Mouse (Mus musculus) liver, embryonic 16.5 days (tissue): ENCODE data around the gene Tgfbr3. TPM values are rescaled to one million over a fixed set of nuclear protein-coding genes. Genes with fewer than 3 reads are reported as not detected.

ENCODE experiments used
- ATAC-seq: fragments of 200-750 bp; cut with Nextera tagmentation; 2 replicates; pipeline ENCODE4 v1.8.0; 2017; ENCODE audit warnings: low read depth, mild to moderate bottlenecking, moderate number of reproducible peaks, moderate library complexity
- H3K27ac ChIP-seq: fragments of 300-500 bp; sonication (generic); 2 replicates; pipeline ENCODE4 v1.5.1; 2014; ENCODE audit warnings: mild to moderate bottlenecking, low read length
- H3K27me3 ChIP-seq: fragments of 300-500 bp; sonication (generic); 2 replicates; pipeline ENCODE4 v1.6.1; 2014; ENCODE audit warnings: low read depth, low read length, mixed read lengths; ENCODE audit not compliant: control insufficient read depth, insufficient read depth
- H3K36me3 ChIP-seq: fragments of 300-500 bp; sonication (generic); 2 replicates; pipeline ENCODE4 v1.6.1; 2014; ENCODE audit warnings: mild to moderate bottlenecking; ENCODE audit not compliant: control insufficient read depth, insufficient read depth
- H3K4me1 ChIP-seq: fragments of 300-500 bp; sonication (generic); 2 replicates; pipeline ENCODE4 v1.6.1; 2014; ENCODE audit warnings: low read depth, low read length, mixed read lengths; ENCODE audit not compliant: control insufficient read depth
- H3K4me2 ChIP-seq: fragments of 300-500 bp; sonication (generic); 2 replicates; pipeline ENCODE4 v1.6.1; 2014; ENCODE audit warnings: low read depth, low read length, mixed read lengths
- H3K4me3 ChIP-seq: fragments of 300-500 bp; sonication (generic); 2 replicates; pipeline ENCODE4 v1.5.1; 2014; ENCODE audit warnings: low read depth, mild to moderate bottlenecking, low read length
- H3K9ac ChIP-seq: fragments of 300-500 bp; sonication (generic); 2 replicates; pipeline ENCODE4 v1.6.1; 2014; ENCODE audit warnings: low read depth, low read length
- H3K9me3 ChIP-seq: fragments of 300-500 bp; sonication (generic); replicated peaks from 2 replicates; pipeline ENCODE4 v1.6.1; 2016; ENCODE audit warnings: low read length; ENCODE audit not compliant: control insufficient read depth
- WGBS: fragments of 180-500 bp; shearing (Covaris S2); extraction: QIAGEN DNeasy Blood & Tissue Kit; methylation state at CpG from one replicate; pipeline ENCODE4 v1.1.7; 2014; ENCODE audit not compliant: insufficient replicate concordance; 5-methylcytosine and 5-hydroxymethylcytosine counted together
- polyA plus RNA-seq: library from polyadenylated mRNA; unstranded; fragments of >200 nt; fragmentation: Nextera tagmentation; extraction: Ambion mirVana; gene quantifications from 2 replicates; pipeline ENCODE4 v1.2.1, GENCODE M21; 2015

The Tgfbr3 gene
- polyA plus RNA-seq, 1 experiment from 2014 or later, result 6.8 TPM

DNA sequence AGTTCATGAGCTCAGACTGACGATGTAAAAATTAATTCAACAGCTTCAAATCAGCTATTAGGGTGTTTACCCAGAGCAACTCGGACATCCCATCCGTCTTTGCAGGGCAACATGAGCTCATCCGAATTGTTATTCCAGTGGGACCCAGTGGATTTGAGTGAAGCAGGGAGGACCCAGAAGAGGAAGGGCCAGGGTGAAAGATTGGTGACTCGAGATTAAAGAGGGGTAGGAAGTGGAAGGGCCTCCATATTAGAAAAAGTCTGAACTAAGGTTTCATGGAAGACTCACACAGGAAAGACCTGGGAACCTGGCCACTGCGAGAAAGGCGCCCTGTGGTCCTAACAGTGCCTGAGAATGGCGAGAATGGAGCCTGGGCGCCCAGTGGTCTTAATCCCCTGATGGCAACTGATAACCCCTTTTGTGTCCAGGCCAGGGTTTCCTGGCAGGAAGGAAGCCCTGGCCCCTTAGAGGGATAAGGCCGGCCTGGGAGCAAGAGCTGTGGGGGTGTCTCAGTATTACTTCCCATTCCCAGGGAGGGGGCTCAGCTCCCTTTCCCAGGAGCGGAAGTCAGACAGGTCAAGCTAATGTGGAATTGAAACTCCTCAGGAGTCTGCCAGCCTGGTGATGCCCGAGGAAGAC lies 208.3 kb downstream of the Tgfbr3 start:
- H3K4me1 ChIP-seq, result no peaks in the 10 kb centered on the region
- no peak overlapping the region for H3K27ac ChIP-seq
- H3K27me3 ChIP-seq, result no peaks in the 10 kb centered on the region
- peak; percentile 27; the same call in 1 of the 2 replicates for ATAC-seq
- H3K4me3 ChIP-seq, result no peak overlapping the region
- H3K4me2 ChIP-seq, result no peak overlapping the region
- no peaks in the 10 kb centered on the region for H3K36me3 ChIP-seq
- H3K9ac ChIP-seq, result no peak overlapping the region
- 38% methylated on average over 12 of the region's 12 CpGs for WGBS
- H3K9me3 ChIP-seq, result no peaks in the 10 kb centered on the region

GRCm38 (mm10) chr5:107079920-107080319 lies 209.5 kb downstream of the Tgfbr3 start:
- no peaks in the 10 kb centered on the region for H3K9me3 ChIP-seq
- no peaks in the 10 kb centered on the region for H3K27me3 ChIP-seq
- ATAC-seq, result no peak
- H3K4me3 ChIP-seq, result no peak overlapping the region
- 28% methylated on average over 8 of the region's 8 CpGs for WGBS
- H3K27ac ChIP-seq, result no peak overlapping the region
- H3K4me2 ChIP-seq, result no peak overlapping the region
- no peak overlapping the region for H3K9ac ChIP-seq
- no peaks in the 10 kb centered on the region for H3K36me3 ChIP-seq
- H3K4me1 ChIP-seq, result no peaks in the 10 kb centered on the region

- H3K36me3 ChIP-seq, result no peaks in the 10 kb centered on the region
Observed at GRCm38 (mm10) chr5:107079146-107079638, 210.2 kb downstream of the Tgfbr3 start.

DNA sequence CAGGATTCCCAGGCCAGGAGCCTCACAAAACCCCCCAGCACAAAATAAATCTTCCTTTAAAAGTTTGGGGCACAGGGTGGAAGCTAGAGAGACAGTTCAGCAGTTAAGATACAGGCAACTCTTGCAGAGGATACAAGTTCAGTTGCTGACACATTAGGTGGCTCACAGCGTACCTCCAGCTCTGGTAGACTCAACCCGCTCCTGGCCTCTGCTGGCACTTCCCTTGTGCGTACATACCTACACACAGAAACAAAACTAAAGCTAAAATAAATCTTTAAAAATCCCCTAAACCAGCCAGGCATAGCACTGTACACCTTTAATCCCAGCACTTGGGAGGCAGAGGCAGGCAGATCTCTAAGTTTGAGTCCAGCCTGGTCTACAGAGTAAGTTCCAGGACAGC lies 211.1 kb downstream of the Tgfbr3 start:
- no peak for ATAC-seq
- H3K4me1 ChIP-seq, result no peaks in the 10 kb centered on the region
- H3K36me3 ChIP-seq, result no peaks in the 10 kb centered on the region
- 87% methylated on average over 3 of the region's 3 CpGs for WGBS
- no peaks in the 10 kb centered on the region for H3K27me3 ChIP-seq
- no peak overlapping the region for H3K4me3 ChIP-seq
- H3K9me3 ChIP-seq, result no peaks in the 10 kb centered on the region
- no peak overlapping the region for H3K4me2 ChIP-seq
- no peak overlapping the region for H3K9ac ChIP-seq
- H3K27ac ChIP-seq, result no peak overlapping the region

More at GRCm38 (mm10) chr5:107079146-107079638, 210.2 kb downstream of the Tgfbr3 start:
- Histone ChIP-seq H3K4me3 (no peak overlapping the region), H3K4me2 (no peak overlapping the region), H3K9me3 (no peaks in the 10 kb centered on the region), H3K27ac (no peak overlapping the region), H3K27me3 (no peaks in the 10 kb centered on the region), H3K4me1 (no peaks in the 10 kb centered on the region), H3K9ac (no peak overlapping the region)
- 25% methylated on average over 11 of the region's 11 CpGs for WGBS
- no peak for ATAC-seq

- 70% methylated on average over 7 of the region's 7 CpGs for WGBS
- Histone ChIP-seq H3K9me3 (no peaks in the 10 kb centered on the region), H3K4me3 (no peak overlapping the region), H3K4me2 (no peak overlapping the region), H3K27me3 (no peaks in the 10 kb centered on the region), H3K4me1 (no peaks in the 10 kb centered on the region), H3K36me3 (no peaks in the 10 kb centered on the region), H3K9ac (no peak overlapping the region), H3K27ac (no peak overlapping the region)
- no peak for ATAC-seq
Observed at GRCm38 (mm10) chr5:107077900-107078299, 211.5 kb downstream of the Tgfbr3 start.

DNA sequence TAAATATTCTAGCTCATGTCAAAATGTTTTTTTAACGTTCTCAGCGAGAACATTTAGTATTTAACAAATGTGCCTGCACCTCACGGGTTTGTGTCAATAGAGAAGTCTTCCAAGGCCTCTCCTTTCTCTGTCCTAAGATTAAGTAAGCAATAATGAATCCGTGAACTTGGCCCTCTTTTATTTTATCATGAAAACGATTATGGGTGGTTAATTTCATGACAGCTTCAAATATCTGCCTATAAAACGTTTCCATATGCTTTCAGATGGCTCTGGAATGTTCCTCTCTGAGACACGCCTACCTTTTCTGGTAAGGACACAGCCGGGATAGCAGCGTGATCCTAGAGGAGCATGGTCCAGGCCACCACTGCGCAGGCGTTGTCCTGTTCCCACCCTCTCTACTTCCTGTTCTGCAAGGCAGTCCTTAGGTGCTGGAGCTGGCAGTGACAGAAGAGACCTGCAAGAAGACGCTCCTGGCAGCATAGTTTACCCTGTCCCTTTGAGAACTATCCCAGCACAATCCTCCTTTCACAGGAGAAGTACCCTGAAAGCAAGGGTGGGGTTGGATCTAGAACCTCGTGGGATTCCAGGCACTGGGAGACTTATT lies 214.3 kb downstream of the Tgfbr3 start:
- no peak overlapping the region for H3K9ac ChIP-seq
- no peak overlapping the region for H3K27ac ChIP-seq
- H3K4me1 ChIP-seq, result no peaks in the 10 kb centered on the region
- 51% methylated on average over 13 of the region's 13 CpGs for WGBS
- H3K27me3 ChIP-seq, result no peaks in the 10 kb centered on the region
- H3K4me2 ChIP-seq, result no peak overlapping the region
- ATAC-seq, result no peak
- H3K9me3 ChIP-seq, result no peaks in the 10 kb centered on the region
- no peaks in the 10 kb centered on the region for H3K36me3 ChIP-seq
- H3K4me3 ChIP-seq, result no peak overlapping the region

- Histone ChIP-seq H3K9ac (no peak overlapping the region), H3K36me3 (no peaks in the 10 kb centered on the region), H3K4me1 (no peaks in the 10 kb centered on the region), H3K9me3 (no peaks in the 10 kb centered on the region), H3K4me2 (no peak overlapping the region), H3K27me3 (no peaks in the 10 kb centered on the region), H3K4me3 (no peak overlapping the region), H3K27ac (no peak overlapping the region)
- 58% methylated on average over 4 of the region's 4 CpGs for WGBS
- no peak for ATAC-seq
Observed at GRCm38 (mm10) chr5:107074350-107074749, 215.1 kb downstream of the Tgfbr3 start.

DNA sequence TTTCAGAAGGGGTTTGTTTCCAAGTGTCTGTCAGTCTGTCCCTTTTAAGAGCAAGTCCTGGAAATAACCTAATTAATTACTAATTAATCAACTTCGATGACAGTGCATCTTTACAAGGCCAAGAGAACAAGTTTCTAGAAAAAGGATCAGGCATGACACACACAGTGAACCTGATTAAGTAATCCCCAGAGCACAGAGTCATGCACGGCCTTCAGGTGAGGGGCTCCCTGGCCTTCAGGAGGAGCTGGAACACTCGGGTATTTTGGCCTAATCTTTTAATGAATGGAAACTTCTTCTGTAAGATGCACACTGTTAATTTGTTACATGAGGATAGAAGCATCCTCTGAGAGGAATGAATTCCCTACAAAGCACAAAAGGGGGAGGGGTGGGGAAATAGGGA lies 215.9 kb downstream of the Tgfbr3 start:
- no peak for ATAC-seq
- no peak overlapping the region for H3K4me3 ChIP-seq
- no peaks in the 10 kb centered on the region for H3K27me3 ChIP-seq
- no peak overlapping the region for H3K4me2 ChIP-seq
- no peaks in the 10 kb centered on the region for H3K36me3 ChIP-seq
- H3K9ac ChIP-seq, result no peak overlapping the region
- H3K27ac ChIP-seq, result no peak overlapping the region
- no peaks in the 10 kb centered on the region for H3K9me3 ChIP-seq
- WGBS, result 41% methylated on average over 3 of the region's 3 CpGs
- no peaks in the 10 kb centered on the region for H3K4me1 ChIP-seq

DNA sequence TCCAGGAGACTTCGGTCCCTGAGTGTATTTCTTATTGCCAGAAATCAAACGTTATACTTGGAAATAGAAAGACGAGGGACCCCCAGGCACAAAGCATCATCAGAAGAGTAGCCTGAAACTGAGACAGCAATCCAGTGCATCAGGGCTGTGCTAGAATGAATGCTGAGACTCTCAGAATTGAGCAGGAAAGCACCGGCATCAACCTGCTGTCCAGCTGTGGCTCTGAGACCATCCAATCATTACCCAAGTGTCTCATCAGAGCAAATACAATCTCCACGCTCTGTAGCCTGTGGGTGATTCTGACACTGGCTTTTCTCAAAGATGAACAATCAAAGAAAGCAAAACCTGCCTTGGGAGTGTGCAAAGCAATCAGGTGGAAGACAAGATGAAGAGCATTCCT lies 221.3 kb downstream of the Tgfbr3 start:
- H3K4me1 ChIP-seq, result no peaks in the 10 kb centered on the region
- H3K9ac ChIP-seq, result no peak overlapping the region
- H3K4me2 ChIP-seq, result no peak overlapping the region
- H3K27me3 ChIP-seq, result no peaks in the 10 kb centered on the region
- H3K36me3 ChIP-seq, result no peaks in the 10 kb centered on the region
- no peak overlapping the region for H3K27ac ChIP-seq
- ATAC-seq, result no peak
- WGBS, result 67% methylated on average over 5 of the region's 5 CpGs
- no peaks in the 10 kb centered on the region for H3K9me3 ChIP-seq
- H3K4me3 ChIP-seq, result no peak overlapping the region
